Mouse (Mus musculus): Measurements from ENCODE around the gene Nfib. TPM values are rescaled to one million over a fixed set of nuclear protein-coding genes. Genes with fewer than 3 reads are reported as not detected.

The Nfib gene
- total and polyA plus RNA-seq, 3 experiments = not detected

DNA sequence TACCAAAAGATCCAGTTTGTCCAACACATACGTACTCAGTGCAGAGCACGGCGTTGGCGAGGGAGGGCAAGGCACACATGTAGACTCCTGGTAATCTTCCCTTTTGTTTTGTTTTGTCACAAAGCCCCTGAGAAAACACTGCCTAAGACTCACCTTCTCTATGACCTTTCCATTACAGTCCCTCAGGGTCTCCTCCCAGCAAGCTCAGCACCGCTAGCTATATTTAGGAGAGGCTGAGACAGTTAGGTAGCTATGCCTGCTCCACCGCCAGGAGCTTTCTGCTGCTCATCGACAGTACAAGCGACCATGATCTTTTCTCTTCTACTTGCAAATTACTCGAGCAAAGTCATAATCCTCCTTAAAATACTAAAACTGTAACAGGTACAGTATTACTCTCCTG is 224.9 kb downstream of the Nfib start:
- no peak for TF ChIP-seq ZC3H11A (IDR thresholded peaks at IDR 0.05; ENCODE audit: low read depth, low read length)
- no peak for TF ChIP-seq MYB (IDR thresholded peaks at IDR 0.05; ENCODE audit: low read depth, low read length)
- no peak for TF ChIP-seq MAZ (IDR thresholded peaks at IDR 0.05; ENCODE audit: low read depth, low read length)
- TF ChIP-seq EP300 (IDR thresholded peaks at IDR 0.05; ENCODE audit: low read depth in 1 of 2, low read length in 2 of 2) = no peak
- TF ChIP-seq RCOR1 (IDR thresholded peaks at IDR 0.05; ENCODE audit: low read depth, low read length) = no peak
- no peak for TF ChIP-seq USF1 (IDR thresholded peaks at IDR 0.05; ENCODE audit: low read depth, low read length)
- TF ChIP-seq NELFE (IDR thresholded peaks at IDR 0.05; ENCODE audit: low read depth, low read length) = no peak
- TF ChIP-seq HCFC1 (IDR thresholded peaks at IDR 0.05; ENCODE audit: low read depth, low read length) = no peak
- TF ChIP-seq GATA1 (IDR thresholded peaks at IDR 0.05; ENCODE audit: low read depth, low read length) = no peak
- TF ChIP-seq CTCF (IDR thresholded peaks at IDR 0.05 in 2 of 3, conservative IDR thresholded peaks at IDR 0.05 in 1 of 3; ENCODE audit: control insufficient read depth in 1 of 3, insufficient read depth in 1 of 3, low read depth in 2 of 3, low read length in 3 of 3, poor library complexity in 1 of 3, severe bottlenecking in 1 of 3) = no peak
- no peaks in the 10 kb centered on the region for H3K9me3 ChIP-seq (replicated peaks; ENCODE audit: insufficient read depth, low read length)
- no peak for DNase-seq (ENCODE audit: low read depth, low spot score)

DNA sequence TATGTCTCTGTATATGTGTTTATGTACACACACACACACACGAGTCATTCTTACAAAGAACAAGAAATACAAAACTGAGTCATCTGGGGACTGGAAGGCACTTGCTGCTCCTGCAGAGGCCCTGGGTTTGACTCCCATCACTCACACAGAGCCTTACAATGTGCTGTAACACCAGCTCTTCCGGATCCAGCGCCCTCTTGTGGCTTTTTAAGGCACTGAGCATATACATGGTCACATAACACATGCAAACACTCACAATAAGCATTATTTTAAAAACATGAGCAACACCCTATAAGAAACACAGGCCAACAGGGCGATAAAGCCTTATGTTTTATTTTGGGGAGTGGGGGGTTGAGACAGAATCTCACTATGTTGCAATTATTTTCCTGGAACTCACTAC is 226.2 kb downstream of the Nfib start:
- Histone ChIP-seq H3K27me3 (ENCODE audit: control insufficient read depth in 1 of 2, insufficient read depth in 2 of 2, low read length in 2 of 2) (no peaks in the 10 kb centered on the region), H3K4me3 (ENCODE audit: control insufficient read depth in 1 of 2, insufficient read depth in 1 of 2, low read depth in 2 of 2, low read length in 2 of 2) (no peak overlapping the region), H3K4me1 (ENCODE audit: control insufficient read depth in 1 of 2, insufficient read depth in 2 of 2, low read length in 2 of 2) (no peaks in the 10 kb centered on the region), H3K27ac (ENCODE audit: control insufficient read depth, low read depth, low read length) (no peak overlapping the region), H3K79me2 (ENCODE audit: control insufficient read depth, insufficient read depth, low read length, poor library complexity) (no peaks in the 10 kb centered on the region), H3K9ac (ENCODE audit: control insufficient read depth, low read depth, low read length, poor library complexity, severe bottlenecking) (no peak overlapping the region), H3K36me3 (ENCODE audit: control insufficient read depth in 1 of 2, insufficient read depth in 2 of 2, low read length in 2 of 2) (no peaks in the 10 kb centered on the region), H3K9me3 (replicated peaks; ENCODE audit: insufficient read depth, low read length) (no peaks in the 10 kb centered on the region)
- DNase-seq (ENCODE audit: low read depth, low spot score) = peak; percentile 3
- TF ChIP-seq MYC (IDR thresholded peaks at IDR 0.05; ENCODE audit: low read depth, low read length) (no peak), CTCF (IDR thresholded peaks at IDR 0.05 in 2 of 3, conservative IDR thresholded peaks at IDR 0.05 in 1 of 3; ENCODE audit: control insufficient read depth in 1 of 3, insufficient read depth in 1 of 3, low read depth in 2 of 3, low read length in 3 of 3, poor library complexity in 1 of 3, severe bottlenecking in 1 of 3) (peak in 2 of 3 experiments; percentile 3 to 5; a peak in 1 of 6 replicates), MXI1 (IDR thresholded peaks at IDR 0.05; ENCODE audit: low read depth, low read length) (no peak), RAD21 (IDR thresholded peaks at IDR 0.05; ENCODE audit: low read depth, low read length) (no peak), BHLHE40 (IDR thresholded peaks at IDR 0.05; ENCODE audit: borderline replicate concordance, low read depth, low read length) (no peak)

More for the DNA sequence above, 224.9 kb downstream of the Nfib start:
- H3K27ac ChIP-seq (ENCODE audit: control insufficient read depth, low read depth, low read length) = no peak overlapping the region
- H3K27me3 ChIP-seq (ENCODE audit: control insufficient read depth in 1 of 2, insufficient read depth in 2 of 2, low read length in 2 of 2) = no peaks in the 10 kb centered on the region
- H3K9ac ChIP-seq (ENCODE audit: control insufficient read depth, low read depth, low read length, poor library complexity, severe bottlenecking) = no peak overlapping the region
- H3K4me3 ChIP-seq (ENCODE audit: control insufficient read depth in 1 of 2, insufficient read depth in 1 of 2, low read depth in 2 of 2, low read length in 2 of 2) = no peak overlapping the region
- H3K36me3 ChIP-seq (ENCODE audit: control insufficient read depth in 1 of 2, insufficient read depth in 2 of 2, low read length in 2 of 2) = no peaks in the 10 kb centered on the region
- H3K79me2 ChIP-seq (ENCODE audit: control insufficient read depth, insufficient read depth, low read length, poor library complexity) = no peaks in the 10 kb centered on the region
- no peaks in the 10 kb centered on the region for H3K4me1 ChIP-seq (ENCODE audit: control insufficient read depth in 1 of 2, insufficient read depth in 2 of 2, low read length in 2 of 2)

DNA sequence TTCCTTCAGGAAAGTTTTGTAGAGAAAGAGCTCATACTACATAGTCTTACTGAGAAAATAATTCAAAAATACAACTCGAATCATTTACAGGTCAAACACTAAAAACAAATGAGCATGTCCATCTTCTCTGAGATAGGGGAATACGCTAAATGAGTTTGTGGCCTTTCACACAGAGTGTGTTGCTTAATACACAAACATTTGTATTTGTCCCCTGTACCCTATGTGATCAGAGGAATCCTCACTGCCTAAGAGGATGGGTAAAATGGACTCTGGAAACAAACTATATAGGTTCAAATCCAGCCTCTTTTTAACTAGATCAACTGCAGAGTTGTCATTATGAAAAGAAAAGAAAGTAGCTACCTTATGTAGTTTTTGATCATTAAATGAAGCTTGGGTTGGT is 227.8 kb downstream of the Nfib start:
- Histone ChIP-seq H3K4me1 (ENCODE audit: control insufficient read depth in 1 of 2, insufficient read depth in 2 of 2, low read length in 2 of 2) (no peaks in the 10 kb centered on the region), H3K4me3 (ENCODE audit: control insufficient read depth in 1 of 2, insufficient read depth in 1 of 2, low read depth in 2 of 2, low read length in 2 of 2) (no peak overlapping the region), H3K9ac (ENCODE audit: control insufficient read depth, low read depth, low read length, poor library complexity, severe bottlenecking) (no peak overlapping the region), H3K36me3 (ENCODE audit: control insufficient read depth in 1 of 2, insufficient read depth in 2 of 2, low read length in 2 of 2) (no peaks in the 10 kb centered on the region), H3K9me3 (replicated peaks; ENCODE audit: insufficient read depth, low read length) (no peaks in the 10 kb centered on the region), H3K27ac (ENCODE audit: control insufficient read depth, low read depth, low read length) (no peak overlapping the region), H3K79me2 (ENCODE audit: control insufficient read depth, insufficient read depth, low read length, poor library complexity) (no peaks in the 10 kb centered on the region), H3K27me3 (ENCODE audit: control insufficient read depth in 1 of 2, insufficient read depth in 2 of 2, low read length in 2 of 2) (no peaks in the 10 kb centered on the region)
- TF ChIP-seq CHD1 (IDR thresholded peaks at IDR 0.05; ENCODE audit: low read depth, low read length) (no peak), GATA1 (IDR thresholded peaks at IDR 0.05; ENCODE audit: low read depth, low read length) (no peak), EP300 (IDR thresholded peaks at IDR 0.05; ENCODE audit: low read depth in 1 of 2, low read length in 2 of 2) (no peak)
- no peak for DNase-seq (ENCODE audit: low read depth, low spot score)
